Mouse (Mus musculus) intestine, embryonic 16.5 days (tissue): Measurements from ENCODE around the gene Iqcm. TPM values are rescaled to one million over a fixed set of nuclear protein-coding genes. Genes with fewer than 3 reads are reported as not detected.
"Not testable (repeated sequence)": the region's sequence is repeated elsewhere in the genome, so short reads cannot be mapped to it uniquely, and the experiment has no call there.

Source experiments
- ATAC-seq: fragments of 200-750 bp; cut with Nextera tagmentation; 2 replicates; pipeline ENCODE4 v1.8.0; 2017; ENCODE audit warnings: moderate TSS enrichment, moderate library complexity
- H3K27ac ChIP-seq: fragments of 300-500 bp; sonication (generic); 2 replicates; pipeline ENCODE4 v1.5.1; 2014; ENCODE audit warnings: mild to moderate bottlenecking, low read length
- H3K27me3 ChIP-seq: fragments of 300-500 bp; sonication (generic); replicated peaks from 2 replicates; pipeline ENCODE4 v1.6.1; 2014; ENCODE audit warnings: low read length, control low read depth, mixed read lengths; ENCODE audit not compliant: control insufficient read depth, insufficient read depth
- H3K36me3 ChIP-seq: fragments of 300-500 bp; sonication (generic); 2 replicates; pipeline ENCODE4 v1.6.1; 2014; ENCODE audit warnings: low read length, control low read depth; ENCODE audit not compliant: control insufficient read depth, insufficient read depth
- H3K4me1 ChIP-seq: fragments of 300-500 bp; sonication (generic); 2 replicates; pipeline ENCODE4 v1.6.1; 2014; ENCODE audit warnings: low read length, control low read depth, mixed read lengths; ENCODE audit not compliant: control insufficient read depth, insufficient read depth
- H3K4me2 ChIP-seq: fragments of 300-500 bp; sonication (generic); 2 replicates; pipeline ENCODE4 v1.6.1; 2014; ENCODE audit warnings: low read depth, low read length, control low read depth
- H3K4me3 ChIP-seq: fragments of 300-500 bp; sonication (generic); 2 replicates; pipeline ENCODE4 v1.5.1; 2014; ENCODE audit warnings: mild to moderate bottlenecking, low read length
- H3K9ac ChIP-seq: fragments of 300-500 bp; sonication (generic); 2 replicates; pipeline ENCODE4 v1.6.1; 2014; ENCODE audit warnings: low read depth, low read length
- H3K9me3 ChIP-seq: fragments of 300-500 bp; sonication (generic); 2 replicates; pipeline ENCODE4 v1.6.1; 2016; ENCODE audit warnings: low read length, control low read depth; ENCODE audit not compliant: control insufficient read depth
- WGBS: fragments of 180-500 bp; shearing (Covaris S2); extraction: QIAGEN DNeasy Blood & Tissue Kit; methylation state at CpG from one replicate; pipeline ENCODE4 v1.1.7; 2014; 5-methylcytosine and 5-hydroxymethylcytosine counted together
- polyA plus RNA-seq: library from polyadenylated mRNA; unstranded; fragments of >200 nt; fragmentation: Nextera tagmentation; extraction: Ambion mirVana; gene quantifications from 2 replicates; pipeline ENCODE4 v1.2.1, GENCODE M21; 2015

Gene Iqcm
- polyA plus RNA-seq, result not detected in 2 replicates

GRCm38 (mm10) chr8:75448394-75448793 is at the start of gene Iqcm:
Gene Iqcm (plus strand): TSS chr8:75448694.
- Histone ChIP-seq H3K4me3 (no peak within 1 kb of the TSS), H3K9me3 (no peaks in the 10 kb centered on the region; the same call in 1 of the 2 replicates), H3K4me2 (no peak within 1 kb of the TSS), H3K9ac (no peak within 1 kb of the TSS), H3K27ac (no peak within 1 kb of the TSS), H3K27me3 (no peaks in the 10 kb centered on the region), H3K36me3 (no peaks in the 10 kb centered on the region), H3K4me1 (no peaks in the 10 kb centered on the region)
- no peak for ATAC-seq
- 87% methylated on average over 7 of the region's 7 CpGs for WGBS

GRCm38 (mm10) chr8:75406489-75406888 is 42.0 kb upstream of the Iqcm start, which contains the start of gene Gm10358:
Gene Gm10358 (minus strand): TSS chr8:75406589.
- H3K4me3 ChIP-seq, result no peak within 1 kb of the TSS
- ATAC-seq, result no peak
- H3K27ac ChIP-seq, result no peak within 1 kb of the TSS
- H3K4me2 ChIP-seq, result no peak within 1 kb of the TSS
- no peaks in the 10 kb centered on the region for H3K27me3 ChIP-seq
- H3K4me1 ChIP-seq, result no peaks in the 10 kb centered on the region
- 98% methylated on average over 5 of the region's 5 CpGs for WGBS
- H3K9ac ChIP-seq, result no peak within 1 kb of the TSS
- no peaks in the 10 kb centered on the region for H3K9me3 ChIP-seq
- no peaks in the 10 kb centered on the region for H3K36me3 ChIP-seq

GRCm38 (mm10) chr8:75415696-75416095 is 32.8 kb upstream of the Iqcm start:
- H3K9me3 ChIP-seq, result not testable (repeated sequence)
- 78% methylated on average over 3 of the region's 3 CpGs for WGBS

GRCm38 (mm10) chr8:75476756-75477155 is 28.3 kb downstream of the Iqcm start:
- no peak overlapping the region for H3K4me3 ChIP-seq
- H3K4me2 ChIP-seq, result no peak overlapping the region
- no peaks in the 10 kb centered on the region for H3K36me3 ChIP-seq
- H3K9ac ChIP-seq, result no peak overlapping the region
- no peaks in the 10 kb centered on the region for H3K4me1 ChIP-seq
- H3K9me3 ChIP-seq, result no peaks in the 10 kb centered on the region
- H3K27me3 ChIP-seq, result no peaks in the 10 kb centered on the region
- ATAC-seq, result no peak
- WGBS, result 75% methylated on average over 1 of the region's 1 CpGs
- H3K27ac ChIP-seq, result no peak overlapping the region

More at GRCm38 (mm10) chr8:75415696-75416095, 32.8 kb upstream of the Iqcm start:
- not testable (repeated sequence) for H3K36me3 ChIP-seq, H3K9ac ChIP-seq, H3K4me3 ChIP-seq, H3K27me3 ChIP-seq, H3K4me1 ChIP-seq, ATAC-seq, H3K27ac ChIP-seq, H3K4me2 ChIP-seq

- H3K4me1 ChIP-seq, result no peaks in the 10 kb centered on the region
- H3K4me2 ChIP-seq, result no peak overlapping the region
- H3K4me3 ChIP-seq, result no peak overlapping the region
- H3K27ac ChIP-seq, result no peak overlapping the region
- WGBS, result 66% methylated on average over 13 of the region's 13 CpGs
- no peaks in the 10 kb centered on the region for H3K9me3 ChIP-seq
- H3K27me3 ChIP-seq, result no peaks in the 10 kb centered on the region
- no peaks in the 10 kb centered on the region for H3K36me3 ChIP-seq
- no peak overlapping the region for H3K9ac ChIP-seq
- no peak for ATAC-seq
Observed at GRCm38 (mm10) chr8:75489035-75489678, 40.7 kb downstream of the Iqcm start.

GRCm38 (mm10) chr8:75509299-75509698 is 60.8 kb downstream of the Iqcm start:
- H3K4me3 ChIP-seq, result no peak overlapping the region
- no peaks in the 10 kb centered on the region for H3K27me3 ChIP-seq
- no peak overlapping the region for H3K9ac ChIP-seq
- H3K9me3 ChIP-seq, result no peaks in the 10 kb centered on the region
- H3K36me3 ChIP-seq, result no peaks in the 10 kb centered on the region
- H3K27ac ChIP-seq, result no peak overlapping the region
- 86% methylated on average over 1 of the region's 1 CpGs for WGBS
- no peak overlapping the region for H3K4me2 ChIP-seq
- ATAC-seq, result no peak
- H3K4me1 ChIP-seq, result no peaks in the 10 kb centered on the region

GRCm38 (mm10) chr8:75513786-75514185 is 65.3 kb downstream of the Iqcm start:
- no peaks in the 10 kb centered on the region for H3K9me3 ChIP-seq
- H3K4me3 ChIP-seq, result no peak overlapping the region
- WGBS, result 72% methylated on average over 3 of the region's 3 CpGs
- H3K27ac ChIP-seq, result no peak overlapping the region
- H3K4me2 ChIP-seq, result no peak overlapping the region
- no peaks in the 10 kb centered on the region for H3K27me3 ChIP-seq
- ATAC-seq, result no peak
- H3K4me1 ChIP-seq, result no peaks in the 10 kb centered on the region
- H3K36me3 ChIP-seq, result no peaks in the 10 kb centered on the region
- no peak overlapping the region for H3K9ac ChIP-seq

- Histone ChIP-seq H3K9me3 (no peaks in the 10 kb centered on the region), H3K27ac (no peak overlapping the region), H3K9ac (no peak overlapping the region), H3K4me3 (no peak overlapping the region), H3K27me3 (no peaks in the 10 kb centered on the region), H3K4me2 (no peak overlapping the region), H3K4me1 (no peaks in the 10 kb centered on the region), H3K36me3 (no peaks in the 10 kb centered on the region)
- 73% methylated on average over 3 of the region's 3 CpGs for WGBS
- peak; percentile 69 for ATAC-seq
Observed at GRCm38 (mm10) chr8:75549284-75549683, 100.8 kb downstream of the Iqcm start.

- Histone ChIP-seq H3K9me3 (no peaks in the 10 kb centered on the region), H3K27me3 (no peaks in the 10 kb centered on the region), H3K27ac (no peak overlapping the region), H3K4me2 (no peak overlapping the region), H3K36me3 (no peaks in the 10 kb centered on the region), H3K4me3 (no peak overlapping the region), H3K4me1 (no peaks in the 10 kb centered on the region), H3K9ac (no peak overlapping the region)
- WGBS, result 49% methylated on average over 2 of the region's 2 CpGs
- peak; percentile 68 for ATAC-seq
Observed at GRCm38 (mm10) chr8:75596281-75596680, 147.8 kb downstream of the Iqcm start.

GRCm38 (mm10) chr8:75642958-75643357 is 194.5 kb downstream of the Iqcm start:
- H3K27ac ChIP-seq, result no peak overlapping the region
- no peak overlapping the region for H3K4me3 ChIP-seq
- 83% methylated on average over 3 of the region's 3 CpGs for WGBS
- no peak overlapping the region for H3K9ac ChIP-seq
- no peaks in the 10 kb centered on the region for H3K4me1 ChIP-seq
- no peak for ATAC-seq
- no peak overlapping the region for H3K4me2 ChIP-seq
- no peaks in the 10 kb centered on the region for H3K9me3 ChIP-seq
- no peaks in the 10 kb centered on the region for H3K27me3 ChIP-seq
- no peaks in the 10 kb centered on the region for H3K36me3 ChIP-seq
